Mouse (Mus musculus): Measurements from ENCODE around the gene Polg.

DNA sequence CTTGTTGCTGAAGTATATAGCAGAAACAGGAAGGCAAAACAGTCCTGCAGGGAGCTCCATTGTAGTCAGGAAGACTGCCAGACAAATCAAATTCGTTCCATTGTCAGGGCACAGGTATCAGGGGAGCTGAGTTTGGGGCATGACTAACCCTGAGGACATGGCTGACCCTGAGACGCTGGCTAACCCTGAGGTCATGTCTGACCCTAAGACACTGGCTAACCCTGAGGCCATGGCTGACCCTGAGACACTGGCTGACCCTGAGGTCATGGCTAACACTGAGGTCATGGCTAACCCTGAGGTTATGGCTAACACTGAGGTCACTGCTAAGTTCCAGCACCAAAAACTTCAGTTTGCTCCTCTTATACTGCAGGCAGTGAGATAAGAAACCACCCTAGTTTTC, 26.1 kb downstream of the Polg start:
- TF ChIP-seq MYC (IDR thresholded peaks at IDR 0.05; ENCODE audit: low read depth, low read length) (no peak), NRF1 (IDR thresholded peaks at IDR 0.05; ENCODE audit: low read depth, low read length) (no peak), ZNF384 (IDR thresholded peaks at IDR 0.05; ENCODE audit: low read depth, low read length) (no peak), RAD21 (IDR thresholded peaks at IDR 0.05; ENCODE audit: low read depth, low read length) (no peak), CTCF (conservative IDR thresholded peaks at IDR 0.05 in 1 of 2, IDR thresholded peaks at IDR 0.05 in 1 of 2; ENCODE audit: low read depth in 2 of 2, low read length in 2 of 2) (no peak), USF1 (IDR thresholded peaks at IDR 0.05; ENCODE audit: low read depth, low read length) (no peak), JUN (IDR thresholded peaks at IDR 0.05; ENCODE audit: insufficient read depth, low read depth, low read length) (no peak), POLR2AphosphoS2 (IDR thresholded peaks at IDR 0.05; ENCODE audit: low read depth, low read length) (no peak), EP300 (IDR thresholded peaks at IDR 0.05; ENCODE audit: low read length) (no peak), IRF4 (IDR thresholded peaks at IDR 0.05; ENCODE audit: low read depth, low read length) (no peak), HCFC1 (IDR thresholded peaks at IDR 0.05; ENCODE audit: low read depth, low read length) (no peak), SMC3 (IDR thresholded peaks at IDR 0.05; ENCODE audit: low read depth, low read length) (no peak)

Data from CH12.LX (cell line).